Mouse (Mus musculus) G1E (cell line): ENCODE data around the gene Ube2n. TPM values are rescaled to one million over a fixed set of nuclear protein-coding genes. Genes with fewer than 3 reads are reported as not detected.

Experiments
- ATAC-seq: 2 replicates; pipeline ENCODE4 v1.8.0; 2016; ENCODE audit warnings: mild to moderate bottlenecking; ENCODE audit not compliant: insufficient number of reproducible peaks, poor library complexity, low FRiP score, severe bottlenecking; ENCODE audit errors: extremely low read depth
- DNase-seq: peaks from one replicate; pipeline ENCODE4 v3.0.0; 2012; ENCODE audit warnings: low spot score
- H3K27me3 ChIP-seq: 2 replicates; pipeline ENCODE4 v1.6.1; 2012; ENCODE audit warnings: mild to moderate bottlenecking, low read length, inconsistent platforms; ENCODE audit not compliant: insufficient read depth
- H3K36me3 ChIP-seq: replicated peaks from 2 replicates; pipeline ENCODE3; 2012; ENCODE audit warnings: mild to moderate bottlenecking, inconsistent platforms
- H3K4me1 ChIP-seq: 2 replicates; pipeline ENCODE4 v1.6.1; 2012; ENCODE audit warnings: low read depth, low read length, inconsistent platforms, mixed read lengths; ENCODE audit not compliant: insufficient read depth
- H3K4me3 ChIP-seq: 2 replicates; pipeline ENCODE4 v1.5.1; 2012; ENCODE audit warnings: low read depth, mild to moderate bottlenecking, inconsistent platforms, low read length, moderate library complexity, mixed read lengths
- H3K9me3 ChIP-seq: replicated peaks from 2 replicates; pipeline ENCODE4 v1.6.1; 2012; ENCODE audit warnings: inconsistent platforms
- CTCF ChIP-seq: IDR thresholded peaks from 2 replicates; pipeline ENCODE4 v1.5.1; 2012; ENCODE audit warnings: low read depth, low read length, inconsistent platforms, mixed read lengths
- GATA1 ChIP-seq: IDR thresholded peaks from 2 replicates; pipeline ENCODE4 v1.6.1; 2012; ENCODE audit warnings: borderline replicate concordance, low read length, inconsistent platforms, mixed read lengths
- GATA2 ChIP-seq: IDR thresholded peaks from 2 replicates; pipeline ENCODE4 v1.6.1; 2012; ENCODE audit warnings: low read depth, low read length, inconsistent platforms, borderline replicate concordance
- POLR2AphosphoS5 ChIP-seq: IDR thresholded peaks from 2 replicates; pipeline ENCODE4 v1.6.1; 2012; ENCODE audit warnings: low read depth, low read length, inconsistent platforms; ENCODE audit not compliant: insufficient replicate concordance
- TAL1 ChIP-seq: conservative IDR thresholded peaks from 2 replicates; pipeline ENCODE4 v1.6.1; 2012; ENCODE audit warnings: low read depth, low read length, inconsistent platforms, mixed read lengths
- polyA plus RNA-seq: library from polyadenylated mRNA; stranded (reverse); fragments of >175 nt; gene quantifications from 2 replicates; pipeline ENCODE4 v1.2.3, GENCODE M21; 2012
- total RNA-seq, 2 experiments: library from RNA; stranded (forward) in 1 of 2; stranded (reverse) in 1 of 2; fragments of 200-1000 nt in 1 of 2; fragments of >200 nt in 1 of 2; fragmentation: Nextera tagmentation in 1 of 2; gene quantifications; 2 replicates each; pipeline ENCODE4 v1.2.3; 2014 to 2017

Ube2n gene
- total and polyA plus RNA-seq, 3 experiments, result 56.1 to 377 (median 148) TPM

DNA sequence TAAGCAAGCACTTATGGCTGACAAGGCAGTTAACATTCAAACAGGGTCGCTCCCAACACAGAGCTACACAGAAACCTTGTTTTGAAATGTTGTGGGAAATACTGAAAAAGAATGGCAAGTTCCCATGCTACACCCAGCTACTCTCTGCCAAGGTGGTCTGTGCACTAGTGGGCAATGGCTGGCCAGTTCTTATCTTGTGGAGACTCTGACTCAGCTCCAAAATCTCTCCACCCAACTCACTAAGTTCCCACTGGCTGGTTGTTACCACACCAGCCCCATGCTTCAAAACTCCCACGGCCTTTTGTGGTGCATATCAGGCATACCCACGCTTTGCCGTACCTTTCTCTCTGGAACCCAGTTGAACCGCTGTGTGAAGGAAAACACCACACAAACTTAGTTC is 18.0 kb downstream of the Ube2n start:
- no peaks in the 10 kb centered on the region for H3K9me3 ChIP-seq
- H3K27me3 ChIP-seq, result no peaks in the 10 kb centered on the region
- ATAC-seq (no peak), DNase-seq (no peak)
- peaks cover 36% of the 10 kb centered on the region for H3K4me1 ChIP-seq
- no peak for TF ChIP-seq GATA1
- no peak for TF ChIP-seq GATA2
- TF ChIP-seq CTCF, result no peak
- TF ChIP-seq POLR2AphosphoS5, result no peak
- no peak for TF ChIP-seq TAL1
- no peak overlapping the region for H3K4me3 ChIP-seq
- H3K36me3 ChIP-seq, result peaks cover 20% of the 10 kb centered on the region

DNA sequence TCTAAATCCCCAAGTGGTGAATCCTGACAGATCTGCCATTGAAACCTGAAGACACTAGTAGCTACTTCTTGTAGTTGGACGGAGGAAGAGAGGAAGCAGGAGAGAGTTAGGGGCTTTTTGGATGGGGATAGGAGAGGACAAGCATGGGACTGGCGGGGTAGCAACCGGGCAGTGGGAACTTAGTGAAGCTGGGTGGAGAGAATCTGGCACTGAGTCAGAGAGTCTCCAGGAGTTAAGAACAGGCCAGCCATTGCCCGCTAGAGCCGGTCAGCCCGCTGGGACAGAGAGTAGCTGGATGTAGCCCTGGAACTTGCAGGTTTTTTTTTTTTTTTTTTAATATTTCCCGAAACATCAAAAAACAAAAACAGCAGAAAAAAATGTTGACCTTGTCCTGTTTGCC is 18.4 kb downstream of the Ube2n start:
- Histone ChIP-seq H3K4me3 (no peak overlapping the region), H3K27me3 (no peaks in the 10 kb centered on the region), H3K4me1 (peaks cover 41% of the 10 kb centered on the region), H3K9me3 (no peaks in the 10 kb centered on the region), H3K36me3 (peaks cover 20% of the 10 kb centered on the region)
- no peak for DNase-seq
- TF ChIP-seq TAL1, result no peak
- no peak for TF ChIP-seq GATA2
- TF ChIP-seq POLR2AphosphoS5, result no peak
- ATAC-seq, result no peak

DNA sequence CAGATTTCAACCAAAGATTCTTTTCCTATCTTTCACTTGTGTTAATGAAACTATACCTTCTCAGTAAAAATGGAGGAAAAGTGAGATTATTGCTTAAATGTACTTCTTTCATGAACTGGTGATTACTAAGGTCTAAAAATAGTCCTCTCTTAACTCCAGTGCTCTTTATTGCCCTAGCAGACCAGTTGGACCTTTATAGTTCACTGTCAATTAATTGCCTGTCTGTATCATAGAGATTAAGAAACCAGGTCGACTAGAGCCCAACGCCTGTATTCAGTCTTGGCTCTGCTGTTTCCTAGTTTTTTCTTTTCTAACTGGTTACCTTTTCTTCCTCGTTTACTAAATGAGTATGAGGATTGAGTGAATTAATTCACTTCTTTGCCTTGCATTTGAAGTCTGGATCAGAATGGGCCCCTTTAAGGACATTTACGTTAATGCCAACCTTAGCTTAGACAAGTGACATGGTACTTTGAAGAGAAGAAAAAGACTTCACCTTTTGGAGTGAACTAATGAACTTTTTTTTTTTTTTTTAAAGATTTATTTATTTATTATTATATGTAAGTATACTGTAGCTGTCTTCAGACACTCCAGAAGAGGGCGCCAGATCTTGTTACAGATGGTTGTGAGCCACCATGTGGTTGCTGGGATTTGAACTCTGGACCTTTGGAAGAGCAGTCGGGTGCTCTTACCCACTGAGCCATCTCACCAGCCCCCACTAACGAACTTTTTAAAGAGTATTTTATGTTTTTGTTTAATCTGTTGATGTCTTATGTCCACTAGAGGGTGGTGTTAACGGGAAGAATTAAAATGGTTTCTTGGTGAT is 20.7 kb downstream of the Ube2n start:
- peaks cover 16% of the 10 kb centered on the region for H3K36me3 ChIP-seq
- no peak overlapping the region for H3K4me3 ChIP-seq
- peaks cover 38% of the 10 kb centered on the region for H3K4me1 ChIP-seq
- DNase-seq (no peak), ATAC-seq (no peak)
- TF ChIP-seq TAL1, result no peak
- no peak for TF ChIP-seq CTCF
- TF ChIP-seq GATA1, result no peak
- no peak for TF ChIP-seq POLR2AphosphoS5
- no peak for TF ChIP-seq GATA2
- H3K27me3 ChIP-seq, result no peaks in the 10 kb centered on the region
- H3K9me3 ChIP-seq, result no peaks in the 10 kb centered on the region

DNA sequence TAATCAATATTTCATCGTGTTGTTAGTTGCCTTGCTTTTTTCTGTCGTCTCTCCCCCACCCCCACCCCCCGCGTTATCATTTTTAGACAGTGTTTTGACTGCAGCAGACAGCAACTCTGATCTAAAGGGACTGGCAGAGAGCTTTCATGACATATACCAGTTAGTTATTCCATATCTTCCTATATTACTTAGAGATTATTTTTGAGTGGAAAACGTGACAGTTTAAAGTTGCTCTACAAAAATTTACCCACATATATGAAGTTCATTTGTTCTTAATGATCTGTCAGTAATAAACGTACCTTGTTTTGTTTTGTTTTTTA is 21.2 kb downstream of the Ube2n start:
- DNase-seq, result no peak
- peaks cover 36% of the 10 kb centered on the region for H3K4me1 ChIP-seq
- no peaks in the 10 kb centered on the region for H3K27me3 ChIP-seq
- H3K9me3 ChIP-seq, result no peaks in the 10 kb centered on the region
- TF ChIP-seq TAL1 (no peak), GATA1 (no peak), CTCF (no peak), GATA2 (no peak), POLR2AphosphoS5 (no peak)
- peaks cover 14% of the 10 kb centered on the region for H3K36me3 ChIP-seq
- no peak for ATAC-seq
- no peak overlapping the region for H3K4me3 ChIP-seq

DNA sequence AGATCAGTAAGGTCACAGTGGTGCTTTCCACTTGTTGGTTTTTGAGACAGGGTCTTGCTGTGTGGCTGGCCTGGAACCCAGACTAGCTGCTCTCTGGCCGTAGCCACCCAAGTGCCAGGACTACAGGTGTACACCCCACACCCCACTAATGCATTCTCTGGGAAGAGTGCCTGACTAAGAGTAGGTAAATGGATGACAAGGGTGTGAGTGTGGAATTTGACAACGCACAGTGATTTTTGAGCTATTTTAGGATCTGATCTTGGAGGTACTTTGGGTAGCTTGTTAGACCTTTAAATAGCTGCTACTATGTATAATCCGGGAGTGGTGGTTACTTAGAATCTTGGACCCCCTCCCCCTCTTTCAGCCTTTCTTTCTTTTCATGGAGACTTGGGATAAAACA is 24.3 kb downstream of the Ube2n start:
- no peaks in the 10 kb centered on the region for H3K27me3 ChIP-seq
- no peak for ATAC-seq
- TF ChIP-seq GATA1, result no peak
- no peak for TF ChIP-seq POLR2AphosphoS5
- TF ChIP-seq GATA2, result no peak

DNA sequence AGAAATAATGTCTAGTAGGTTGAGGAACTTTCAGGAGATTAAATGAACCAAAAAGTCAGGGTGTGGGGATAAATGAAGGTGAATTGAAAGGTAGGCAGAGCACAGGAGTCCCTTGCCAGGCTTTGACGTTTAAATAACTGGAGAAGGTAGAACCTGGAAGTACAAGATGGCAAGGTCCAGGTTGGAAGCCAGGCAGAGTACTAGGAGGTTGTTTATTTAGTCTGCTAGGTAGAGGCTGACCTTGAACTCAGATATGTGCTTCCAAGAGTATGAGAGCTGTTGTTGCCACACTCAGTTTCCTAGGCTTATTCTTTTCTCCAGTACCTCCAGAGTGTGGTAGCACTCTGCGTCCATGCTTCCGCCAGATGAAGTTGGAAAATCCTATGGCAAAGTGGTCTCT is 24.9 kb downstream of the Ube2n start:
- Histone ChIP-seq H3K27me3 (no peaks in the 10 kb centered on the region), H3K4me1 (peaks cover 18% of the 10 kb centered on the region), H3K36me3 (peaks cover 25% of the 10 kb centered on the region), H3K4me3 (no peak overlapping the region), H3K9me3 (no peaks in the 10 kb centered on the region)
- DNase-seq (no peak), ATAC-seq (no peak)
- no peak for TF ChIP-seq GATA2
- TF ChIP-seq GATA1, result no peak
- TF ChIP-seq CTCF, result no peak
- TF ChIP-seq TAL1, result no peak
- no peak for TF ChIP-seq POLR2AphosphoS5

More for the DNA sequence above, 24.3 kb downstream of the Ube2n start:
- no peak for DNase-seq
- H3K4me3 ChIP-seq, result no peak overlapping the region
- H3K4me1 ChIP-seq, result peaks cover 20% of the 10 kb centered on the region
- H3K36me3 ChIP-seq, result peaks cover 19% of the 10 kb centered on the region
- H3K9me3 ChIP-seq, result no peaks in the 10 kb centered on the region
